Mouse (Mus musculus) liver, embryonic 14.5 days (tissue): ENCODE results near the gene Akt1.
A peak's percentile ranks its signal among the peaks of the same experiment; 100 is the strongest.

Source experiments
- CTCF ChIP-seq: IDR thresholded peaks from 2 replicates; pipeline ENCODE4 v1.5.1; 2016; ENCODE audit warnings: antibody characterized with exemption, low read depth, control low read depth
- EP300 ChIP-seq: IDR thresholded peaks from 2 replicates; pipeline ENCODE4 v1.6.1; 2016; ENCODE audit warnings: antibody characterized with exemption, low read depth

DNA sequence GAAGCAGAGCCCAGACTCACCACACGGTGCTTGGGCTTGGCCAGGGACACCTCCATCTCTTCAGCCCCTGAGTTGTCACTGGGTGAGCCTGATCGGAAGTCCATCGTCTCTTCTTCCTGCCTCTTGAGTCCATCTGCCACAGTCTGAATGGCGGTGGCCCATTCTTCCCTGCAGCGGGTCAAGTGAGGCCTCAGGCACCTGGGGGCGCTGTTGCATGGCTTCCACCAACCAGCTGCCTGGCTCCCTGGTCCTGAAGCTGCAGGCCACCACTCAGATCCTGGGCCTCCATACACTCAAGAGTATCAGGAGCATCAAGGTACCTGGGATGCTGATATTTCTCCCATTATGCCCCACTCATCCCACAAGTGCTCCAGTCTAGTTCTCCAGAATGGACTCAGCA lies 15.6 kb downstream of the Akt1 start:
- TF ChIP-seq CTCF (peak; percentile 71), EP300 (no peak)
